Mouse (Mus musculus) hindbrain, embryonic 14.5 days (tissue): Measurements from ENCODE around the gene Ilf2. TPM values are rescaled to one million over a fixed set of nuclear protein-coding genes. Genes with fewer than 3 reads are reported as not detected.

Source experiments
- ATAC-seq: fragments of 200-750 bp; cut with Nextera tagmentation; 2 replicates; pipeline ENCODE4 v1.8.0; 2017; ENCODE audit warnings: moderate number of reproducible peaks, mild to moderate bottlenecking, moderate TSS enrichment, moderate library complexity; ENCODE audit not compliant: low FRiP score
- DNase-seq: peaks from one replicate; pipeline ENCODE4 v3.0.0-alpha.2; 2015; ENCODE audit warnings: low spot score
- H3K27ac ChIP-seq: fragments of 300-500 bp; sonication (generic); 2 replicates; pipeline ENCODE4 v1.5.1; 2014; ENCODE audit warnings: mild to moderate bottlenecking, moderate library complexity
- H3K27me3 ChIP-seq: fragments of 300-500 bp; sonication (generic); 2 replicates; pipeline ENCODE4 v1.6.1; 2014; ENCODE audit warnings: mild to moderate bottlenecking, low read length, mixed read lengths; ENCODE audit not compliant: control insufficient read depth, insufficient read depth
- H3K36me3 ChIP-seq: fragments of 300-500 bp; sonication (generic); replicated peaks from 2 replicates; pipeline ENCODE4 v1.6.1; 2014; ENCODE audit not compliant: control insufficient read depth, insufficient read depth
- H3K4me1 ChIP-seq: fragments of 300-500 bp; sonication (generic); replicated peaks from 2 replicates; pipeline ENCODE4 v1.6.1; 2014; ENCODE audit warnings: antibody characterized with exemption, low read length, mixed read lengths; ENCODE audit not compliant: control insufficient read depth, insufficient read depth
- H3K4me2 ChIP-seq: fragments of 300-500 bp; sonication (generic); replicated peaks from 2 replicates; pipeline ENCODE4 v1.6.1; 2014; ENCODE audit warnings: mild to moderate bottlenecking, moderate library complexity
- H3K4me3 ChIP-seq: fragments of 300-500 bp; sonication (generic); replicated peaks from 2 replicates; pipeline ENCODE4 v1.5.1; 2014; ENCODE audit warnings: mild to moderate bottlenecking, low read length
- H3K9ac ChIP-seq: fragments of 300-500 bp; sonication (generic); 2 replicates; pipeline ENCODE4 v1.6.1; 2014
- H3K9me3 ChIP-seq: fragments of 300-500 bp; sonication (generic); 2 replicates; pipeline ENCODE4 v1.6.1; 2016; ENCODE audit warnings: low read length; ENCODE audit not compliant: control insufficient read depth
- WGBS: fragments of 180-500 bp; shearing (Covaris S2); extraction: QIAGEN DNeasy Blood & Tissue Kit; methylation state at CpG from one replicate; pipeline ENCODE4 v1.1.7; 2014; 5-methylcytosine and 5-hydroxymethylcytosine counted together
- polyA plus RNA-seq: library from polyadenylated mRNA; unstranded; fragments of >200 nt; fragmentation: Nextera tagmentation; extraction: Ambion mirVana; gene quantifications from 2 replicates; pipeline ENCODE4 v1.2.1, GENCODE M21; 2014

The Ilf2 gene
- polyA plus RNA-seq, 1 experiment from 2014 or later, result 235 TPM

DNA sequence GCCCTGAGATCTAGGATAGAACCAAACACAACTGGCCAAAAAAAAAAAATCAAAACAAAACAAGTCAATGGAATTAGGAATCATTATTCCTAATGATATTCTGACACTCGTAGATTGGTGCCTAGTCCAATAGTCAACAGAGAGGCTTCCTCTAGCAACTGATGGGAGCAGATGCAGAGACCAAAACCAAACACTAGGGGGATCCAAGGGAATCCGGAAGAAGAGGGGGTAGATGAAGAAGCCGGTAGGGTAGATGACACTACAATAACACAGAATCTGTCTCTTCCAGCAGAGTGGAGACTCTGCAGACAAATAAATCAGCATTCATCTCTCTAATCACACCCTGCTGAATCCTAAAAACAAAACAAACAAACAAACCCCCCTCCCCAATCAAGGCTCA, 3.7 kb upstream of the Ilf2 start:
- peaks cover 5% of the 10 kb centered on the region for H3K4me1 ChIP-seq
- H3K27me3 ChIP-seq, result no peaks in the 10 kb centered on the region
- DNase-seq, result no peak
- H3K4me2 ChIP-seq, result no peak overlapping the region
- no peaks in the 10 kb centered on the region for H3K9me3 ChIP-seq
- no peak overlapping the region for H3K4me3 ChIP-seq
- H3K27ac ChIP-seq, result no peak overlapping the region
- H3K9ac ChIP-seq, result no peak overlapping the region
- H3K36me3 ChIP-seq, result no peaks in the 10 kb centered on the region
- 40% methylated on average over 3 of the region's 3 CpGs for WGBS
- ATAC-seq, result no peak

DNA sequence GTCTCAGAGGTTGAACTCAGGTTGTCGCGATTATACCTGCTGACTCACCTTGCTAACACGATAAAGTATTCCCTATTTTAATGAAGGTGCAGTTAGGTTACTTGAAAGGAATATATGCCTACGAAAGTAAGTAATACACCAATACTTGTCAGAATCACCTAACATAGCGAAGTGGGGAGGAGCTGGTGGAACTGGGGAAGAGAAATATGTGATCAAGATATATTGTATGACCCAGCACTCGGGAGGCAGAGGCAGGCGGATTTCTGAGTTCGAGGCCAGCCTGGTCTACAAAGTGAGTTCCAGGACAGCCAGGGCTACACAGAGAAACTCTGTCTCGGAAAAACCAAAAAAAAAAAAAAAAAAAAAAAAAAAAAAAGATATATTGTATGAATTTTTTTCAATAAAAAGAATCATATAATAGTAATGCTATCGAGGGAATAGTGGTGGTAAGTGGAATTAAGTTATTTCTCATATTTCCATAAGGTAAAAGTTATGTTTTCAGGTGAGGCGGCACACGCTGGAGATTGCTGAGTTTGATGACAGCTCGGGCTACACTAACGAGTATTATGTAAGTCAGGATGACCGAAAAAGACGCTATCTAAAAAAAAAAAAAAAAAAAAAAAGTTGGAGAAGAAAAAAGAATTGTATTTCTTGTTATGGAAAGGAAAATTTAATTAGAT, 635 bp upstream of the Ilf2 start:
- no peaks in the 10 kb centered on the region for H3K27me3 ChIP-seq
- peaks cover 12% of the 10 kb centered on the region for H3K4me1 ChIP-seq
- peaks cover 31% of the 10 kb centered on the region for H3K36me3 ChIP-seq
- peak; percentile 36 for ATAC-seq
- peak overlapping the region; percentile 43 for H3K4me2 ChIP-seq
- H3K9ac ChIP-seq, result no peak overlapping the region
- H3K9me3 ChIP-seq, result no peaks in the 10 kb centered on the region
- WGBS, result 44% methylated on average over 15 of the region's 16 CpGs
- H3K27ac ChIP-seq, result no peak overlapping the region
- peak overlapping the region; percentile 29 for H3K4me3 ChIP-seq
- no peak for DNase-seq

DNA sequence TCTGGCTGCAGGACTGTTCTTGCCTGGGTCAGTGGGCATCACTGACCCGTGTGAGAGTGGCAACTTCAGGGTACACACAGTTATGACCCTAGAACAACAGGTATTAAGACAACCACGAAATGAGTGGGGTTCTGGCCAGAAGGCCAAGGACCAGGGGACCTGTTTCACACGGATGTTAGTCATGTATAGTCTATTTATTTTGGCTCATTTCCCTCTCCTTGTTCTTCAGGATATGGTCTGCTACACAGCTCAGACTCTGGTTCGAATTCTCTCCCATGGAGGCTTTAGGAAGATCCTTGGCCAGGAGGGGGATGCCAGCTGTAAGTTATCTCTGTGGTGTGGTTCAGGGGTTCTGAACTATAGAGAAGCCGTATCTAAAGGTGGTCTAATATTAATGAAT, 11.1 kb downstream of the Ilf2 start:
- H3K27me3 ChIP-seq, result no peaks in the 10 kb centered on the region
- H3K9ac ChIP-seq, result no peak overlapping the region
- ATAC-seq (no peak), DNase-seq (no peak)
- H3K27ac ChIP-seq, result no peak overlapping the region
- peaks cover 78% of the 10 kb centered on the region for H3K36me3 ChIP-seq
- H3K4me3 ChIP-seq, result no peak overlapping the region
- H3K4me1 ChIP-seq, result peaks cover 8% of the 10 kb centered on the region
- WGBS, result 82% methylated on average over 5 of the region's 5 CpGs
- H3K4me2 ChIP-seq, result no peak overlapping the region
- no peaks in the 10 kb centered on the region for H3K9me3 ChIP-seq

DNA sequence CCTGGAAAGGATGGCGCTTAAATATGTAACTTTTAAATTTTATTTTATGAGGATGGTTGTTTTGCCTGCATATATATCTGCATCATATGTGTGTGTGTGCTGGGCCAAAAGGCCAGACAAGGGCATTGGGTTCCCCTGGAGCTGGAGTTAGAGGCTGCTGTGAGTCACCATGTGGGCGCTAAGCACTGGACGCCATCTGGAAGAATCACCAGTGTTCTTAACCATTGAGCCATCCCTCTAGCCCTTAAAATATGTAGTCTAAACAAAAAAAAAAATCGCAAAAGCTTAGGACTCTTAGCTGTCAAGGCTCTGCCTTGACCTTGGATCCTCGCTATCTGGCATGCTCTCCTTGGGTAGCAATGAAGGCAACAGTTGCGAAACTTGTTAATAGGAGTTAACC, 12.7 kb downstream of the Ilf2 start:
- no peak overlapping the region for H3K9ac ChIP-seq
- ATAC-seq (no peak), DNase-seq (no peak)
- no peaks in the 10 kb centered on the region for H3K27me3 ChIP-seq
- 94% methylated on average over 6 of the region's 6 CpGs for WGBS
- H3K4me2 ChIP-seq, result no peak overlapping the region
- H3K4me1 ChIP-seq, result peaks cover 8% of the 10 kb centered on the region
- peaks cover 62% of the 10 kb centered on the region for H3K36me3 ChIP-seq
- no peak overlapping the region for H3K4me3 ChIP-seq
- no peak overlapping the region for H3K27ac ChIP-seq
- H3K9me3 ChIP-seq, result no peaks in the 10 kb centered on the region

DNA sequence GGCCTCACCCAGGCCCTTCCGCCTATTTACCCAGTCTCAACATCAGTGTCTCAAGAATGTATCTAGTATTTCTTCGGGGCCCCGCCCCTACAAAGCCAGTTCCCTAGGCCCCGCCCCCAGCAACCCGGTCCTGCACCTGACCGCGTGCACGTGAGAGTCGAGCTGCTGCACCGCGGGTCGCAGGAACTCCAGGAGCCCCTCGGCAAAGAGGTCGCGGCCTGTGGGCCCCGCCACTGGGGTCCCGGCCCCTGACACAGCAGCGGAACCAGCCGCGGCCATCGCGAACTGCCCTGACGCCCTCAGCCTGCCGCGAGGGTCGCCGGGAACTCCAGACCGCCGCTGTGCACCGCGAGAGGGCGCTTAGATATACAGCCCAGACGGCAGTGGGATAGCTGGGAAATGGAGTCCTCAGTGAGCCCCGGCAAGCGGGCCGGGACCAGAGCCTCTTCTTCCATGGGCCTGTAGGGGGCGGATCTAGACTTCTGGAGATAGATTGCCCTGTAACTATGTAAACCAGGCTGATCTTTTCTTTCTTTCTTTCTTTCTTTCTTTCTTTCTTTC, 14.8 kb downstream of the Ilf2 start, which contains the start of gene Snapin:
Snapin (minus strand) TSS at position 338 of the 561 bp plus-strand sequence.
- DNase-seq, result peak; percentile 91
- Histone ChIP-seq H3K4me2 (peak within 1 kb of the TSS; percentile 80), H3K4me3 (peak within 1 kb of the TSS; percentile 67), H3K27me3 (no peaks in the 10 kb centered on the region), H3K9ac (peak within 1 kb of the TSS; percentile 72), H3K4me1 (peaks cover 8% of the 10 kb centered on the region), H3K27ac (peak within 1 kb of the TSS; percentile 38; the same call in 1 of the 2 replicates), H3K9me3 (no peaks in the 10 kb centered on the region), H3K36me3 (peaks cover 45% of the 10 kb centered on the region)
- ATAC-seq, result peak; percentile 98
- WGBS, result under 1% methylated on average over 37 of the region's 37 CpGs

DNA sequence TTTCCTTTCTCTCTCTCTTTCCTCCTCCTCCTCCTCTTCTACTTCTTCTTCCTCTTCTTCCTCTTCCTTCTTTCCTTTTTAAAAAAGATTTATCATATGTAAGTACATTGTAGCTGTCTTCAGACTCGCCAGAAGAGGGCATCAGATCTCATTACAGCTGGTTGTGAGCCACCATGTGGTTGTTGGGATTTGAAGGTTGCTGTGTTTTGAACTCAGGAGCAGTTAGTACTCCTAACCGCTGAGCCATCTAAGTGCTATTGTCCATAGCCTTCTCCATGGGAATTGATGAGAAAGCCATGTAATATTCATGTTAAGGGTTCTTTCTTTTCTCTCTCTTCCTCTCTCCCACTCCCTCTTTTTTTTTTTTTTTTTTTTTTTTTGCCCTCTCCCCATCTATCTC, 15.4 kb downstream of the Ilf2 start:
- H3K4me1 ChIP-seq, result peaks cover 8% of the 10 kb centered on the region
- no peak overlapping the region for H3K4me2 ChIP-seq
- 33% methylated on average over 2 of the region's 2 CpGs for WGBS
- H3K4me3 ChIP-seq, result no peak overlapping the region
- H3K9ac ChIP-seq, result no peak overlapping the region
- H3K36me3 ChIP-seq, result peaks cover 44% of the 10 kb centered on the region
- DNase-seq (no peak), ATAC-seq (no peak)
- H3K27me3 ChIP-seq, result no peaks in the 10 kb centered on the region
- H3K27ac ChIP-seq, result no peak overlapping the region
- H3K9me3 ChIP-seq, result no peaks in the 10 kb centered on the region

DNA sequence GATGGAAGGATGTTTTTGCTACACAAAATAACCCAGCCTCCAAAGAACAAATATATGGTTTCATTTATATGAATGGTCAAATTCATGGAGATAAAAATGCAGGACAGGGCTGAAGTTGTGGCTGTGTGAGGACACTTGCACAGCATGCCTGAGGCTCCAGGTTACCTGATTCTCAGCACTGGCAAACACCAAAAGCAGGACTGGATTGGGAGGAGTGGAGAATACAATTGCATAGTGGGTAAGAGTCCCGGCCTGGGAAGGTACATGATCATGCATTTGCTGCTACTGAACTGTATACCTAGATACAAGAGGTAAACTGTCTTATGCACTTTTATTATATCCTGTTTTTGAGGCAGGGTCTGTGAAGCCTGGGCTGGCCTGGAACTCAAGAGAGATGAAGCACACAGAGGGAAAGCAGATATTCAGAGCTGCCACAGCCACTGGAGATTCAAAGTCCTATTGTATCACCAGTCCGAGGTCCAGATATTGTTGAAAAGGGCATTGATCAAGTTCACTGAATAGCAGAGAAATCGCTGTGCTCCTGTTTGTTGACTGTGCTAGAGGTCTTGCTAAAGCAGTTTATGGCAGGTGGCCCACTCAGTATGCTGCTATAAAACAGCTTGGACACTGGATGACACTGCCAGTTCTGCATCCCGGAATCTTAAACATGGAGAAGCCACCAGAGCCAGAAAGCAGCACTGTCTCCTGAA, 18.1 kb downstream of the Ilf2 start:
- 67% methylated on average over 4 of the region's 4 CpGs for WGBS
- no peak overlapping the region for H3K4me3 ChIP-seq
- no peak overlapping the region for H3K27ac ChIP-seq
- no peak overlapping the region for H3K4me2 ChIP-seq
- H3K36me3 ChIP-seq, result peaks cover 44% of the 10 kb centered on the region
- H3K27me3 ChIP-seq, result no peaks in the 10 kb centered on the region
- no peaks in the 10 kb centered on the region for H3K9me3 ChIP-seq
- ATAC-seq (no peak), DNase-seq (no peak)
- no peak overlapping the region for H3K9ac ChIP-seq
- peaks cover 8% of the 10 kb centered on the region for H3K4me1 ChIP-seq

DNA sequence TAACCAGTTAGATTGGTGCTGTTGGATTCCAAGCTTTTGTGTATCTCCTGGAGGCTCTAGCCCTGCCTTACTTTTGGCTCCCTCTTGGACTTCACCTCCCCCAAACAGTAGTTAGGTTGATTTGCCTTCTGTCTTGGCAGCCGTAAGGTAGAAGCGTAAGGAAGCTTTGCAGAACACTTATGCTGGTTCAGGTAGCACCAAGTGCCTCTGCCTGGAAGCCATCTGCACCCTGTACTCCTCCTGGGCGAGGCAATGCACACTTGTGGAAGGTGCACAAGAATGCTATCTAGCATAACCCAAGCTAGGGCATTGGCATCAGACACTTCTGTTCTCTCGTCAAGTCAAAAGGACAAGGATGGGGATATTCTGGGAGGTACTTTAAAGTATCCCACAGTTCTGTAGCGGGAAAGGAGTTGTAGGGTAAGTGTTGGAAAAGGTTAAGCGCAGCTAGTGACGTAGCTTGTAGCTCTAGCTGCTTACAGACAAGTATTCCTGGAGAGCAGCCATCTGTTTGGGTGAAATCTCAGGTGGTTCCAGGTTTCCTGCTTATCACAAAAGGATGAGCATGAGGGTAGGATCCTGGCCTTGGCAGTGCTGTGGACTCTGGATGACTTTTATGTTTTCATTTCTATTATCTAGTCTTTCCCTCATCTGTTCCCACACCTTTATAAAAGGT, 20.1 kb downstream of the Ilf2 start:
- H3K27me3 ChIP-seq, result no peaks in the 10 kb centered on the region
- no peaks in the 10 kb centered on the region for H3K9me3 ChIP-seq
- DNase-seq (no peak), ATAC-seq (no peak)
- H3K27ac ChIP-seq, result no peak overlapping the region
- H3K9ac ChIP-seq, result no peak overlapping the region
- WGBS, result 93% methylated on average over 7 of the region's 7 CpGs
- H3K4me2 ChIP-seq, result no peak overlapping the region
- no peak overlapping the region for H3K4me3 ChIP-seq
- H3K4me1 ChIP-seq, result no peaks in the 10 kb centered on the region
- H3K36me3 ChIP-seq, result peaks cover 54% of the 10 kb centered on the region

DNA sequence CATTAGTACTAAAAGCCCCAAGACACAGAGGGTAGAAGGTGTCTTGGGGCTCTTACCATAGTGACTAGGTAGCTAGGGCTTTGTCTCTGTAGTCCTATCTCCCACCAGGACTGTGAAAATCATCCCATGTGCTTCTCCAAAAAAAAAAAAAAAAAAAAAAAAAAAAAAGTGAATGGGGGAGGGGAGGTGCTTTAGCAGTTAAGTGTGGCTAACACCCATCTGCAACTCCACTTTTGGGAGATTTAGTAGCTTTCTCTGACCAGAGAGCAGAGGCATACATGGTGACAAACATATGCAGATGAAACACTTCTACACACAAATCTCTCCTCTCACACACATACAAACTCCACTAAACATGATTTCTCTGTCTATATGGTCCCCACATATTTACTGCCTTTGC, 21.7 kb downstream of the Ilf2 start:
- Histone ChIP-seq H3K27me3 (no peaks in the 10 kb centered on the region), H3K27ac (no peak overlapping the region), H3K9ac (no peak overlapping the region), H3K9me3 (no peaks in the 10 kb centered on the region), H3K4me3 (no peak overlapping the region), H3K36me3 (peaks cover 70% of the 10 kb centered on the region), H3K4me2 (no peak overlapping the region), H3K4me1 (no peaks in the 10 kb centered on the region)
- ATAC-seq, result no peak
- DNase-seq, result peak; percentile 21
